Mouse (Mus musculus) small intestine, adult 2 months (tissue): ENCODE data around the gene Chrm5.

Source experiments
- CTCF ChIP-seq: fragments of 200-500 bp; IDR thresholded peaks from 2 replicates; pipeline ENCODE4 v1.5.1; 2012; ENCODE audit warnings: low read depth, mild to moderate bottlenecking, control low read depth, inconsistent platforms, low read length, moderate library complexity, mixed read lengths; ENCODE audit not compliant: insufficient replicate concordance, insufficient read length; ENCODE audit errors: extremely low read depth
- POLR2A ChIP-seq: fragments of 200-500 bp; IDR thresholded peaks from 2 replicates; pipeline ENCODE4 v1.6.1; 2012; ENCODE audit warnings: low read depth, mild to moderate bottlenecking, control low read depth, inconsistent platforms, low read length, moderate library complexity

- TF ChIP-seq CTCF (no peak), POLR2A (no peak)
Observed at GRCm38 (mm10) chr2:112476554-112476953, 4.0 kb downstream of the Chrm5 start.
